Mouse (Mus musculus): ENCODE measurements around the gene Tmem72.

The Tmem72 gene

DNA sequence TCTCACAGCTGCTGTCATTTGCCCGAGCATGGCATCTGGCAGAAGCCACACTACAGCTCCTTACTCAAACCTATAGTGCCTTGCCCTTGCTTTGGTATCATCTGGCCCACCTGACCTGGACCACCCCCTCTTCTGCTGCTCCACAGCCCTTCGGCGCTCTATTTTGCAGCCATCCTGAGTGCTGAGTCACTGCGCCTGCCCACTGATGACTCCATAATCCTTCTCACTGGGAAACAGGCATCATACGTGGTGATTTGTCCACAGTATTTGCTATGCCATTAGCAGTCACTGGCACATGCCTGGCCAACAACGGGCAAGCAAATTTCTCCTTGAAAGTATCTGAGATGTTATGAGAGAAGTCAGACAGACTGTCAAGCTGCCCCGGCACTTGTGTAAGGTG, 66.9 kb downstream of the Tmem72 start:
- no peak for DNase-seq (ENCODE audit: low spot score)

DNA sequence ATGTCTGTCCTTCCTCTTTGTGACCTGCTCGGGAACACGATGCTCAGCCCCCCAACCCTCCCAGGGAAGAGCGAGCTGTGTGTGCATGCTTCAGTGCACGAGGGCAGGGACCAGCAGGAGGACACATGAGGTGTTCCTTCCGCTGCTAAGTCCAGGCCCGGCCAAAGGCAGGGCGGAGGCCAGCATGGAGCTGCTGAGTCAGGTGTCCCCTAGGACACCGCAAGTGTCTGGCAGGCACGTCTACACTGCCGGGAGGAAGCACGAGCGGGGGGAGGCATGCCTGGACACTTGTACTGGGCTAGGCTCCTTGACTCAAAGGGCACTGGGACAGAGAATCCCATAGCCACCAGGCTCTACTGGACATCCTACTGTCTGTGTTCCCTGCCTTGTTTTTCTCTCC, 69.0 kb downstream of the Tmem72 start:
- no peak for DNase-seq (ENCODE audit: low spot score)

DNA sequence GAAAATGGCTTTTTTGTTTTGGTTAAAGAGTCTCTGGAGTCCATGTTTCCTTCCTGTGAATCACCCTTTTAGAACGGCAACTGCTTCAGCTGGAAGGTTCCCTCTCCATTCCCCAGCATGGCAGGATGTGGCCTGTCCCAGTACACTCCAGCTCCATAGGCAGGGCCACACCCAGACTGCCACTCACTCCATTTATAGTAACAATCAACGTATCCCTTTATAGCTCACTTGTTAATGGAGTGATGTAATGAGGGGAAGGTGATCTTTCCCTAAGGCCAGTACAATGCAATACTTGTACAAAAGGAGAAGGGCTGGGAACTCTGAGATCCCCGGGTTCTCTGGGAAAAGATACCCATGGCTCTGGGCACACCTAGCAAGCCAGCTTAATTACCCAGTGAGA, 72.4 kb downstream of the Tmem72 start:
- no peak for DNase-seq (ENCODE audit: low spot score)

DNA sequence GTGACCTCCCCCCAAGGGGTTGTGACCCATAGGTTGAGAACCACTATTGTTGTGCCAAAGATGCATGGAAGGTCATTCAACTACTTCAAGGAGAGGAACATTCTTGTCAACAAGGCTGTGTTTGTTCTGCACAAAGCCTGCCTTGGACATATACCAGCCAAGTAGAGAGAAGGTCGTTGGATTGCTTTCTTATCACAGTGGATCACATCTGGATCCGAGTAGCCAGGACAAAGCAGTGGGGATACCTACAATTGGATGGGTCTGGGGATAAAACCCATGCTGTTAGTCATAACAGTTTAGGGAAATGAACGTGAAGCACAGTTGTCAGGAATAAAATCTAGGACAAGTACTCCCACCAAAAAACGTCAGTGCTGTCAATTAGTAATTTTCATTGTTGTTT, 72.8 kb downstream of the Tmem72 start:
- no peak for DNase-seq (ENCODE audit: low spot score)

DNA sequence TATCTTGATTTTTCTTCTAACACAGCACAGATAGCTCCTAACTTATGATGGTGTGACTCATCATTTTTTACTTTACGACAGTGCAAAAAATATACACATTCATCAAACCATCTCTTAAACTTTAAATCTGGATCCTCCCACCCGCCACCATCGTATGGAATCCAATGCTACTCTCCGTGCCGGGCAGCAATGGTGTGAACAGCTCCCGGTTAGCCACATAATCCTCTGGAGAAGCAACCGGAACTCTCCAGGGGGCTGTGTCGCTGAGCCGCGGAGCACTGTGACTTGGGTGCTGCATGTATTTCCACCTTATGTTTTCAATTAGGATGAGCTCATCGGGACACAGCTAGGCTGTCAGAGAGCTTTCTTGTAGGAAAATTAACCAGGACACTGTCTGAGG, 73.8 kb downstream of the Tmem72 start:
- no peak for DNase-seq (ENCODE audit: low spot score)

GRCm38 (mm10) chr6:116639663-116640062, 77.0 kb downstream of the Tmem72 start:
- DNase-seq (ENCODE audit: low spot score): no peak

DNA sequence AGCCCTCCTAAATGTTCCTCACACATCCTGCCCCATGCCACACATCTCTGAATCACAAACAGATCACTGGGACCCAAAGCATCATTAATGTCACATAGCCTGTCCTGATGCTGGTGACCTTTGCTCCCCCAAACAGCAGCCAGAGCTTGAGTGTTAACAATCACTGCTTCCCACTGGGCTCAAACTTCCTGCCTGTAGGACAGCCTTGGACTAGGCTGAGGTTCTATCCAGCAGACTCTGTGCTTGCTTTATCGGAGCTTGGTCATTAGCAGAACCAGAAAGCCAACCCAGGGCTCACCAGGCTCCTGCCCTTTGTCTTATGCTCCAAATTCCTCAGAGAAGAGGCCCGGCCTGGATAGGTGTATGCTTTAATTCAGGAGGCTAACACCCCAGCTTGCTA, 77.8 kb downstream of the Tmem72 start:
- DNase-seq (ENCODE audit: low spot score): no peak

- no peak for DNase-seq (ENCODE audit: low spot score)
These were observed 79.2 kb downstream of the Tmem72 start for GRCm38 (mm10) chr6:116637496-116637895.

GRCm38 (mm10) chr6:116636581-116637235, 80.0 kb downstream of the Tmem72 start:
- no peak for DNase-seq (ENCODE audit: low spot score)

DNA sequence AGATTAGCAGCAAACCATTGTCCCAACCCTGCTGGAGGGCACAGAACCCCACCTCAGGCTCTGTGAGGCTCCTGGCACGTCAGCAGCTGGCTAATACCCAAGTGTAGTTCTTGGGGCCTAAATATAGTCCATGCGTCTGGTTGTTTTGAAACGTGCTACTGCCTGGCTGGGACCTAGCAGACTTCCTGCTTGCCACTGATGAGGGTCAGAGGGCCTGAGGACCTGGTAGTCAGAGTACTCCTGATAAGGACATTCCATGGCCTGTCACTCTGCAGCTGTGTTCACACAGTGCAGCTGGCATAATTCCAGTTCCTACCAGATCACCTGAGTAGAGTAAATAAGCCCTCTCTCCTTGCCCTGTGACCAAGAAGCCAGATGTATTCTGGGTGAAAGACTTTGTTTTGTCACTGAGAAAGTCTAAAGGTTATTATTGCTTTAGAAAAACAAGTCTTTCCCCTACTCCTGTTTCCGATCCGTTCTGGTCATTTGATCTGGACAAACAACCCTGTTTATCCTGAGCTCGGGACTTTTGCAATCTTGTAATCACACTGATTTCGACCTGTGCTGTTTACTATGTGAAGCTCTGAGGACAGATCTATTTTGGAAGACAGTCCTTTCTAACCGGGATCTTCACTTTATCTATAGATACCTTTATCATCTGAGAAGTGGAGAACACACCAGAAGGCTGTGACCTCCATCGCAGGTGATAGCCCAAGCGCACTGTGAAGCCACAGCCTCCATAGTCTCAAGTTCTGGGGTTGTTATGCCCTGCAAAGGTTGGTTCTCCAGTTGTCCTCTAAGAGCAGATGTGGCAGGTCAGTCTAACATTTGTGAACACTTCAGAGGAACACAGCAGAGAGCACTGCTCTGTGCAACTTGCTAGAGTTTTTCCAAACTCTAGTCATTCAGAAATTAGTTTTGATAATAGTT, 81.2 kb downstream of the Tmem72 start:
- no peak for DNase-seq (ENCODE audit: low spot score)

DNA sequence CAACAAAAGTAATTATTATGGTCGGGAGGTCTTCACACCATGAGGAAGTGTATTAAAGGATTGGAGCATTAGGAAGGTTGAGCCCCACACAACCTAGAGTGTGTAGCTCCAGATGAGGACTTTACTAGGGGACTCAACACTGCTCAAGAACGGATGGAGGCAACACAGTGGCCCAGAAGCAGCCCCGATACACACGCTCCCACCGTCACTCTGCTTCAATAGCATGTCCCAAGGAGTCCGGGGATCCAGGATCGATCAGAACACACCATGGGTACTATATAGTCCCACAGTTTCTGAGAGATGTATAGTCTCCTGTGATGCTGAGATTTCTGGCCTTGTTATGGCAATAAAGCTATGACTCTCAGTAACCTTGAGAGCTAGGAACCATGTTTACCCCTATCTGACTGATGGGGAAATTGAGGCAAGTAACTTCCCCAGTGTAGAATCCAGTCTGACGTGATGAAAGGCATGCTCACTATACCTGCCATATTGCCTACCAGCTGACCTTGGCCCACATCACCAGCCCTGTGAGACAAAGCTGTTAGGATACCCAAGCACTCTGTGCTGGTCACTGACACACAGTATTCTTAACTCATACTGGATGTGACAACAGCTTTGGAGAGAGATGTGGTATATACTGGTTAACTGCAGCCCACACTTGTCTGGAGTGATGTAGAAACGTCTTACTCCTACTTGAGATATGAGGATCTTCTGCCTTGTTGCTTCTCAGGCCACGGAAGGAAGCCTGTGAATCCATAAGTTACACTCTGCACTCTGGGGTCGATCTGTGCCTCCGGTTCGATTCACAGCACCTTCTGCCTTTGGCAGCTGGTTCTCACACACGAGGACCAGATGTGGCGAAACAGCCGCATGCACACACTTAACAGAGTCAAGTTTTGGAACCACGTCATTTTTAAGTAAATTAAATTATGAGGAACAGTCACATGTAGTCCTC, 82.7 kb downstream of the Tmem72 start:
- DNase-seq (ENCODE audit: low spot score): no peak

GRCm38 (mm10) chr6:116632129-116632528, 84.6 kb downstream of the Tmem72 start:
- DNase-seq (ENCODE audit: low spot score): peak; percentile 49

DNA sequence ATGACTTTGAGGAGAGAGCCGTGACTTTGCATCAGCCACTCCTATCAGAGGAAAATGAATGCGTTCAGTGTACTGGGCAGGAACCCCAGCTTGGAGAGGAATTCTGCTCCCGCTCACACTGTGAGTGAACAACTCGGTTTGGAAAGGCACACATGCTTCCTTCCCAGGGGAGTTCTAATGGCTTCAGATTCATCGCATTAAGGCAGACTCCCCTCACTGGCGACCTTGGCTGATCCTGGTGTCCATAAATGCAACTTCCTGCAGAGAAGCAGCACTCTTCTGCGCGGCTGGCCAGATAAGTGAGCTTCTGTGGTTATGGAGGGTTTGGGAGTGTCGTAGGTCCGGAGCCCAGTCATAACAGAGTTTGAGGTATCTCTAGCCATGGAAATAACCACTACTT, 86.9 kb downstream of the Tmem72 start:
- no peak for DNase-seq (ENCODE audit: low spot score)
